Mouse (Mus musculus): ENCODE data around the gene Smchd1.

DNA sequence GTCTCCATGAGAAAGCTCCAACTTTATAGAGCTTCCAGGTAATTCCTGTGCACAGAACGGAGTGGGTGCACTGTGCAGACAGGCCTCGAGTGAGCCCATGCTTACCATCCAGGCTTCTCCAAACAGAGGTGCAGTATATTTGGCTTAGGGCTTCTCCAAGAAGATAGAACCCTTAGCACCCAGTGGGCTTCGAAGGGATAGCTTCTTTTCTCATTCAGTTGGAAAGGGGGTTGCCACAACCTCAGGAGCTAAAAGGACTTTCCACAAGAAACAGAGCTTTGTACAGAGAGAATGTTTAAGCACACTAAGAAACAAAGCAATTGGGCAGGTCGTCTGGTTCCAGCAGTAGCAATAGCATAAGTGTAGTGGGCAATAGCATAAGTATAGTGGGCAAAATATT is 160.8 kb downstream of the Smchd1 start:
- TF ChIP-seq CTCF (IDR thresholded peaks at IDR 0.05; ENCODE audit: extremely low read depth, insufficient read depth, low read length) (no peak), POLR2A (IDR thresholded peaks at IDR 0.05; ENCODE audit: extremely low read depth, insufficient read depth, low read length) (no peak)
